Mouse (Mus musculus): ENCODE measurements around the gene Stk10.

- no peak for TF ChIP-seq CTCF (IDR thresholded peaks at IDR 0.05)
- no peak for TF ChIP-seq EP300 (IDR thresholded peaks at IDR 0.05; ENCODE audit: insufficient read depth, low read depth, low read length)
- no peak for TF ChIP-seq POLR2A (IDR thresholded peaks at IDR 0.05; ENCODE audit: insufficient read depth, low read depth, low read length)
These were observed 99.6 kb downstream of the Stk10 start for GRCm38 (mm10) chr11:32632671-32633070.

Measured in heart, adult 2 months (tissue).